Mouse (Mus musculus): Measurements from ENCODE around the gene Tex12.

The Tex12 gene

DNA sequence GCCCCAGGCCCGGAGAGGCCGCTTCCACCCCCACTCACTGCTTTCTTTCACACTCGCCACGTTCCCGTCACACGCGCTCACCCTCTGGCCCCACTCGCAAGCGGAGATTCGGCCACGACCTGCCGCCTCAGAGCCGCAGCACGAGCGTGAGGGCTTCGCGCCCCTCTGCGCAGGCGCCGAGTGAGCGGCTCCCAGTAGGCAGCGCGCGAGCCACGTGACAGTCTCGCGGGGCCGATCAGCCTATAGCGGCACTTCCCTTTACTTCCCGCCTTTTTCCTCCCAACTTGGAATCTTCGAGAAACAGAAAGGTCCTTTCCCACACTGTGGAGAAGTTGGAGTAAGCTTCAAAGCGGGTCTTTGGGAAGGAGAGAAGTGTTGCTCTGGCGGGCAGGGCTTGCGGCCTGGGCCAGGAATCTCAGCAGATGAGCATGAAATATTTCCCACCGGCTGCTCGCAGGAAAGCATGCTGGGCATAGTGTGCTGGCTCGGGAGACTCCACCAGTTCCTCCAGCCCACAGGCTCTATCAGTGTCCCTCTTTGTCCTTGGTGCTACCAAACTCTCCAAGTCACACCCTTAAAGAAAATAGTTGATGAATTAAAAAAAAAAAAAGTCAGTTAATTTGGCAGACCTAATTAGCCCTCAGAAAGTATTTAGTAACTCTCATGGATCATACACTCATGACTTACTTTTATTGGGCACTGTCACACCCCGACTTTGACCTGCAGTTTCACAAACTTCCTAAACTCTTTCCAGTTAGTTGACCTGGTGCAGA, at the start of gene Tex12:
Tex12 (minus strand) TSS at position 181 of the 773 bp plus-strand sequence.
- no peak for DNase-seq (ENCODE audit: low read depth, low spot score)

DNA sequence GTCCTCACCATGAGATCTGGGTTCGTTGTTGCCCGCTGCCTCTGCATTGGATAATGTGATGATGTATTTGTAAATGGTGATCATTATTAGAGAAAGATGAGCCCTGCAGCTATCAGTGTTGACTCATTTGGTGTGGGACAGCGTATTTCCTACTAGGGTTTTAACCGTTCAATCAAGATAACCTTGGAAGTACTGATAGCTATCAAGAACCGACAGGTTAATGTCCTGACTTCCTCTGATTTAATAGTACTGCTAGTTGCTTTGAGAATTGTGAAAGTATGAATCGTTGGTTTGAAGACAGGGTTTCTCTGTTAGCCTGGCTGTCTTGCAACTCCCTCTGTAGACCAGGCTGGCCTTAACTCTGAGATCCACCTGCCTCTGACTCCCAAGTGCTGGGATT, 43.2 kb upstream of the Tex12 start:
- no peak for DNase-seq (ENCODE audit: low read depth, low spot score)

DNA sequence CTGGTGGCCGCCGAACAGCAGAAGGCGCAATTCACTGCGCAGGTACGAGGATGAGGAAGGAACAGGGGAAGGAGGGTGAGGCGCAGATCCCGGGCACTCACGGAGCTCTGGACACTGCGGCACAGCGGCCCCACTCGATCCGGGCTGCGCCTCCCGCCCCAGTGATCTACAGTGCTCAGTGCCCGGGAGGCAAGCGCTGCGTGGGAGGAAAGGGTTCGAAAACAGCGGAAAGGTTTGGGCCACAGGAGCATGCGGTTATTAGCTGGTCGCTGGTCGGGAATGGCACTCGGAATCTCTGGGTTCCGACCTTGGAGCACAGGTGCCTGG, 42.8 kb upstream of the Tex12 start:
- DNase-seq (ENCODE audit: low read depth, low spot score) = no peak

DNA sequence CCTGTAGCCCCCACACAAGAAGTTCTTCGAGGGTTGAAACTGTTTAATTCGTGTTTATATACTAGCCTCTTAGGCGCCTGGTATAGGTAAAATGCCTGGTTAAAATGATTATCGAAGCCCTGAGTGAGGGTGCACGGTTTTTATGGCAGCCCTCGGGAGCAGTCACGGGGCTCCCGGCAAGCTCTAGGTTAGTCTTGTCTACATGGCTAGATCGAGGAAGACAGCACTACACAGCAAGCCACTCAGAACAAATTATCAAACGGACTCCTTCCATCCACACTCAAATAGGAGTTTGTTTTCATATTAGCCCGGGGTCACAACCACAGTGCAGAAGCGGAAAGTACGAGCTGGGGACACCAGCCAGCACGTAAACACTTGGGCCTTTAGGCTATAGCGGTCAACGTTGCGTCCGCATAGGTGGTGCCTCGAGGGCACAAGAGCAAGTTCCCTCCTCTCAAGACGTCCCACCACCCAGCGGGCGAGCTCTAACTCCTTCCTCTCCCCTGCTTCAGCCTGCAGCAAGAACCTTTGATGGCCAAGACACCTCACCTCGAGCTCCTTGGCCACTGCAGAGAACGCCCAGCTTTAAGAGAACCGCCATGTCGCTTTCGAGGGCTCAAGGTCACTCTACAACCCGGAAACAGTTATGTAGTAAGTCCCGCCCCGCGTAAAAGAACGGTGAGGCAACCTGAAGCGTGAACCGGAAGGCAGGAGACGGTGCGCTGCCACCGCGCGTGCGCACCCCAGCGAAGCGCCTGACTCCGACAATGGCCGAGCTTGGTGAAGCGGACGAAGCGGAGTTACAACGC, 42.3 kb upstream of the Tex12 start, which contains the start of the genes Sdhd and Timm8b:
Sdhd (minus strand) TSS at position 624 of the 809 bp plus-strand sequence.
Timm8b (plus strand) TSS at position 722 of the 809 bp plus-strand sequence.
- peak; percentile 95 for DNase-seq (ENCODE audit: low read depth, low spot score)

DNA sequence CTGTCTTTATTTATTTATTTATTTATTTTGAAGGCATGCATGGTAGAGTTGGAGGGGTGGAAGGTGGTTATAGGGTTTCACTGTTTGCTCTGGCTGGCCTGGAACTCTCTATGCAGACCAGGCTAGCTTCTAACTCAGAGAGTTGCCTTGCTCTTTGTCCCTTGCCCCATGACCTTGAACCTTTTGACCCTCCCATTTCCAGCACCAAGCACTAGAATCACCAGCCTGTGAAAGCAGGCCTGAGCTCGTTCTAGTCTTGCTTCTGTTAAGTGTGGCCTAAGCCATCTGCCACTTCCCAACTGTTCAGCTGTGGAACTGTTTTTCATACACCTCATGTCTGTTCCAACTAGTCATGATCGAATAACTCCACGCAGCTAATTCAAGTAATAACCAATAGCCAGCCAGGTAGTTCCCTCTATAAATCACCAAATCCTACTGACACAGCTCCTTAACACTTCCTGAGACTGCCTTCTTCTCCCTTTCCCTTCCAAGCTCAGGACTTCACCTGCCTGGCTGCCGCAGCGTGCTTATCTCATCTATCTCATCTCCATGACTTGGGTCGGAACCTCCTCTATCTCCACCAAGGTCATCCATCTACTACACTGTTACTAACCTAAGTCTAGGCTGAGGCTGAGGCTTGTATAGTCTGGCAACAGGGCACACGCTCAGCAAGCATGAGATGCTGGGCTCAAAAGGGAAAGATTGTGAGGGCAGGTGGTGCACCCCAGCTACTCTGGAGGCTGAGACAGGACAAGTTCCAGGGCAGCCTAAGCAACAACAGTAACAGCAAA, 41.1 kb upstream of the Tex12 start:
- no peak for DNase-seq (ENCODE audit: low read depth, low spot score)

DNA sequence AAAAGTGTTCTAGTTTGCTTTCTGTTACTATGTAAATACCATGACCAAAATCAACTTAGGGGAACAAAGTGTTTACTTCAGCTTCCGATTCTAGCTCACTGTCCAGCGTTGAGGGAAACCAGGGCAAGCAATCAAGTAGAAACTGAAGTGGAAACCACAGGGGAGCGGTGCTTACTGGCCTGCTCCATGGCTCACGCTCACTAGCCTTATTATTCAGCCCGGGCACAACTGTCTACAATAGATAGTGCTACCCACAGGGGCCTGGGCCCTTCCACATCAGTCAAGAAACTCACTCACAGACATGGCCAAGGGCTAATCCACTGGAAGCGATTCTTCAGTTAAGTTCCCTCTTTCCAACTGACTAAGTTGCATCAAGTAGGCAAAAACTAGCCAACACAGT, 40.4 kb upstream of the Tex12 start:
- DNase-seq (ENCODE audit: low read depth, low spot score) = no peak

DNA sequence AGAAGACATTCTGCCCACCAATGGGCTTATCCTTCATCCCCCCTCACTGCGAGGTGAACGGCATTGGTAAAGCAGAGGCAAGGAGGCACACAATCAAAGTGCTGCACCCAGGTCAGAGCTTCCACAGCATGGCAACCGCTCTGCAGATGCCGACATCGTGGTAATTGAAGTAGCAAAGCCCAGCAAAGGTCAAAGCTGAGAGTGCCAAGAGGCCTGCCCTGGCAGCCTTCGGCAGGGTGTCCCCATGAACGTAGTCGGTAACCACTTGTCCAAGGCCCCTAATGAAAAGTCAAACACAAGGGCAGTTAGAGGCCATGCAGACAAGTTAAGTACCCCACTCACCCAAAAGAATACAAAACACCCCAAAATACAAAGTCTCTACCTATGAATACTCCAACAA, 35.8 kb upstream of the Tex12 start:
- DNase-seq (ENCODE audit: low read depth, low spot score) = peak; percentile 64

DNA sequence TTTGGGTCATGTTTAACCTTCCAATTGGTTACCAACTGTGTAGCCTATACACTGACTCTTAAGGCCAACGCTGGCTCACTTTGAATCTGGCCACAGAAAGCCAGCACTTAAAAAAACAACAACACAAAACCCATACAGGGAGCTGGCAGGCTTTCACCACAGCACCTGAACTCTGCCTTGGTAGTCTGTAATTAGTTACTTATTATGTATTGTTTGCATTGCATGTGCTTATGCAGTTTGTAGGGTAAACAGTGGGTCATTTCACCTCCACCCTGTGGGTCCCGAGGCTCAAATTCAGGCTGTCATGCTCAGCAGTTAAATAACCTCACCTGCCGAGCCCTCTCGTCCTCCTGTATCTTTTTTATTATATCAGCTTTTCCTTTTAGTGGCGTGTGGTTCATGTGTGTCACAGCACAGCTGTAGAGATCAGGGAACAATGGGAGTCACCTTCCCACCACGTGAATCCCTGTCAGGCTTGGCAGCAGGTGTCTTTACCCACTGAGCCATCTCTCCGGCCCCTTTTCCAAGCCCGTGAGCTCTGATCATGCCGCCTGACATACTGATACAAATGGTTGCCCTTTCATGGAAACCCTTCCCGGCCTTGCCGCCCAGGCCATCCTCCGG, 33.8 kb upstream of the Tex12 start:
- DNase-seq (ENCODE audit: low read depth, low spot score) = no peak

DNA sequence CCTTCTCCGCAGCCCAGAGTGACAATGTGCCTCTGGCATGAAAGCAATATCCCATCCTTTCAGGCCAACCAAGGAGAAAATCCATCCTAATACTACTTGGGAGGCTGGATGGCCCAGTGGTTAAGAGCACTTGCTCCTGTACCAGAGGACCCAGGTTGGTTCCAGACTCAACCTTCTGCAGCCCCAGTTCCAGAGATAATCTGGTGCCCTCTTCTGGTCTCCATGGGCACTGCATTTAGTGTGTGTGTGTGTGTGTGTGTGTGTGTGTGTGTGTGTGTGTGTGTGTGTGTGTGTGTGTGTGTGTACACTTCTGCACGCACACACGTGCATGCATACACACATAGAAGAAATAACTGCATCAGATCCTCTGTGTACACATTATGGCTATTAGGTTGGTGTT, 32.4 kb upstream of the Tex12 start:
- DNase-seq (ENCODE audit: low read depth, low spot score) = no peak

DNA sequence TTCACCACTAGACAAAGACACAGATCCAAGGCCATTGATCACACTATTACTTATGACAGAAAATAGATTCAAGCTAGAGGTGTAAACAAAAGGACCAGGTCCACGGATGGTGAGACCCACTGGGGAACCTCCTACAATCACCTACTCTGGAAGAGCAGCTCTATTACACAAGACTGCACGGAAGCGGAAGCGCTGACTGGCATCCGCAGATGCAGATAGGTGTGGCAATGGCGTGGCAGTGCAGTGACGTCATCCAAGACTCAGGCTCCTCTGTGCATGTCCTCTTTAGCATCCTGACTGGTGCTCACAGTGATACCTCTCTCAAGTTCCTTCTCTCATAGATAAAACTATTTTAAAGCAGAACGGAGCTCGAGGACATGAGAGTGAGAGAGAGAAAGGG, 31.8 kb upstream of the Tex12 start:
- no peak for DNase-seq (ENCODE audit: low read depth, low spot score)

DNA sequence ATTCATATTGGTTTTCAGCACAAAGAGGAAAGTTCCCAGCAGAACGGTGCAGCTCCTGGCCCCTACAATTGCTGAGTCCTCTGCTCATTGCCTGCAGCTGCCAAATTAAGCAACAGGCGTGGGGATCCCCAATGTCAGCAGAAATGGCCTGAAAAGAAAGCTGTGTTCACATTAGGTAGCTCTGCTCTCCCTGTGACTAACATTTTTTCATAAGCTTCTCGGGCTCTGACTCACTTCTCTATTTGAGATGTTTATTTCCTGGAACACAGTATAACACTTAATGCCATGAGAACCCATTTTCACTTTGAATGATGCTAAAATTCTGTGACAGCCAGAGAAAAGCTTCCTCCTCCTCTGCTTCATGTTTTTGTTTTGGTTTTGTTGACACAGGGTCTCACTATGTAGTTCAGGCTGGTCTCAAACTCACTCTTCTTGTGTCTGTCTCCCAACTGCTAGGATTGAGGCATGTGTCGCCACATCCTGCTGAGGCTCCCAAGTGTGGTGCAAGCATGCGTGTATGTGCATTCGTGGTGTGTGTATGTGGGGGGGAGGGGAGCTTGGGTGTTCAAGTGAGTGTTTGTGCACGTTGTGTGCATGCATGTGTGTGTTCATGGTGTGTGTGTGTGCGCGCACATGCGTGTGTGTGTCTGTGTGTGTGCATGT, 29.9 kb upstream of the Tex12 start:
- peak; percentile 43 for DNase-seq (ENCODE audit: low read depth, low spot score)

DNA sequence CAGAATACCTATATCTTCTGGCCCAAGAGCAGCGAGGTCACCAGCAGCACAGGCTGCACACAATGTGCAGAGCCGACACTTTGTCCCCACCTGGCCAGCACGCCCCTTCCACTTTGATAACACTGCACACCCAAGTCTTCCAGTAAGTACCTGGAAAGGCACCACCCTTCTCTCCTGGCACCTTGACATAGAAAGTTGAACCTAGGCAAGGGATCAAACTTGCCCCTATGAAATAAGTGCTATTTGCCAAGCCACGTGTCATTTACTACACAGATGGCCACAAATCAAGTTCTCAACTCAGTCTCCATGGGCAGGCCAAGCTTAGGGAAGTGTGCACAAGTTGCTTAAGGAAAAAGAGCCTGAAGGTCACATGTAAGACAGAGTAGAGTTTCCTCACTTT, 25.8 kb upstream of the Tex12 start:
- DNase-seq (ENCODE audit: low read depth, low spot score) = no peak

DNA sequence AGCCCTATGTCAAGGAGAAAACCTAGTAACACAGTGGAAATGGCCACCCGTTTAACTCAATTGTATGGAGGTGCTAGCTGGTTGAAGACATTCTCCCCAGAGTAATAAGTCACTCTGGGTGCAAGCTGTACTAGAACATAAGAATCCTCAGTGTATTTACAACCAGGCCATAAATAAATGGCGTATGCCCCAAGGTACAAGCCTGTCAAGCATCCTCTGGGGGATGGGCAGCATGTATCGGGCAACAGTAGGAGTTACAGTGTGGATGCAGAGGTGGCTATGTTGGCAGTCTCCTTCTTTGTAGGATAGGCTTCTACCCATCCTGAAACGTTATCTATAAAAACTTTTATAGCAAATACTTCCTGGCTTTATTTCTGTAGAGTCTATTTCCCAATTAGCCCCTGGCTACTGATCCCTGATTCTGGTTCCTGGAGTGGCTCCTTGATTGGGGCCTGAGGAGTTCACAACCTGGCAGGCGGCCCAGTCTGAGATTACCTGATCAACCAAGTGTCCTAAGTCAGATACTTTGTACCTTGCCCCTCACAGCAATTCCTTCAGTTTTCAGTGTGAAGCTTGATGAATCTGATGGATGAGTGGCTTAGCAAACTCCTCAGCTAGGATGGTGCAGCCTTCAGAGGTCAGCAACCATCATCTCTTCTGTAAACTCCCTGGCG, 24.2 kb upstream of the Tex12 start:
- no peak for DNase-seq (ENCODE audit: low read depth, low spot score)

DNA sequence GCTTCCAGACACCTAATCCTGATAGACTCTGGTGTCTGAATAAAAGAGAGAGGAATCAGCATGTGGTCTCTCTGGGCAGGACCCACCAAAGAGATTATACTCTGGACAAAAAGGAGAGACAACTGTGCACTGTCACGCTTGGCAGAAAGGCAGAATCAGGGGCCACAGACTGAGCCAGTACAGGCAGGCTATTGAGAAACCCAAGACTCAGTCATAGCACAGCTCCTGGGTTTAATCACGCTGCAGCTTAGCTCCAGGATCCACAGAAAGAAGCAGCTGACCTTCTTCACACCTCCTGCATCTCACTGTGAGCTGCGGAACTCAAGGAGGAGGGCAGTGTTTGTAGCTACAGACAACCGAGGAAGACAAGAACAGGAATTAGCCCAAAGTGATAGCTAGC, 19.2 kb upstream of the Tex12 start:
- DNase-seq (ENCODE audit: low read depth, low spot score) = no peak

DNA sequence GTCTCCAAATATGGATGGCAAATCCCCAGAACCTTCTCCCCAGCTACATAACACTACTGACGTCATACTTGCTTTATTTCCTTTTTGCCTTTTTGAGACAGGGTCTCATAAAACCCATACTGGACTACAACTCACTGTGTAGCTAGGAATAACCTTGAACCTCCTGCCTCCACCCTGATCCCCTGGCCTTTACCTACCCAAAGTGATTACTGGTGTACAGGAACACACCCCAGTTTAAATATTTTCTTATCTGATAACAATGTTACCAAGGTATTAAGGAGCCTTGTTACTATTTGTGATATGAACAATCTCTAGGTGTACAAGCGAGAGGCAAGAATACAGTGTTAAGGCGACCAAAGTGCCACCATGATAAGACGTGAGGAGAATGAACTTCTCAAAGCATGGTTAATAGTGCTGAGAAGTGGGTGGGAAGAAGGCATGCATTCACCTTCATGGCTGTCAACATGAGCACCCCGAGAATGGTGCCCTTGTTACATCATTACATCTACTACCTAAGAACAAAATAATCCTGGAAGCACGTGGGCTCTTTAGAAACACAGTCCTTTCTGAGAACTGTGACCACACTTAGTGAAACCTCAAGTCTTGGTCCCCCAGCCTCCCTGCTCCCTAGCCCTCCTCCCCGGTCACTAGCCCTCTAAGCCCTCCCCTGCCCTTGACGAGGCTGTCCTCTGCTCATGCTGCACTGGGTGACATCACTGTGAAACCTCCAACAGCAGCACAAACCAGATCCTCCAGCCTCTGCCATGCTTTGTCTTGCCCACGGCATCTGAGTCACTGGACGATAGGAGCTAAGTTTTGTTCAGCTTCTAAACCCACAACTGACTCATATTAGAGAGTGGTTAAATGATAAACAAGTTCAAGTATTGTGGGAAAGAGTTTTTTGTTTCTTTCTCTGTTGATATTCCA, 8.7 kb upstream of the Tex12 start:
- DNase-seq (ENCODE audit: low read depth, low spot score) = no peak

DNA sequence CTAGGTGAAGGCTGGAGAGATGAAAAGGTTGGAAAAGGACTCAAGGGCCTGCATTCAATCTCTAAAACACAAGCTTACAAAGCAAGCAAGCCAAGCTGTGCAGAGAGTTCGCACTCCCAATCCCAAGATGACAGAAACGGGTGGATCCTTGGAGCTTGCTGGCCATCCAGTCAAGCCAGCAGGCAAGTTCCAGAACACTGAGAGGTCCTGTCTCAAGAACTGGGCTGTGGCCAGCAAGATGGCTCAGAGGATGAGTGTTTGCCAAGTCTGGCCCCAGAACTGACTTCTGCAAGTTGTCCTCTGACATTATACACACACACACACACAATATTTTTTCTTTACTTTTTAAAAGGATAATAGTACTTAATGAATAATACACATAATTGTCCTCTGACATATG, 6.8 kb upstream of the Tex12 start:
- peak; percentile 62 for DNase-seq (ENCODE audit: low read depth, low spot score)

DNA sequence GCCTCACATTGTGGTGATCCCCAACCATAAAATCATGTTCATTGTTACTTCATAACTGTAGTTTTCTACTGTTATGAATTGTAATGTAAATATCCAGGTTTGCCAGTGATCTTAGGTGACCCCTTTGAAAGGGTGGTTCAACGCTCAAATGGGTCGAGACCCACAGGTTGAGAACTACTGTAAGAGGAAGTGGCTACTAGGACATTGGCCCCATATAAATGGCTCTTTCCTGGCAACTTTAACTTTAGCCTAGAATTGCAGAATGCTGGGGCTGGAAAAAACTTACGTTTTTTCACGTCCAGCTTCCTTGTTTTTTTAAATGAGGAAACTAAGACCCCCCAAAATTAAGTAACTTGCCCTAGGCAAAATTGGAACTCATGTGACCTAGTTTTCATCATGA, 6.2 kb upstream of the Tex12 start:
- DNase-seq (ENCODE audit: low read depth, low spot score) = no peak

DNA sequence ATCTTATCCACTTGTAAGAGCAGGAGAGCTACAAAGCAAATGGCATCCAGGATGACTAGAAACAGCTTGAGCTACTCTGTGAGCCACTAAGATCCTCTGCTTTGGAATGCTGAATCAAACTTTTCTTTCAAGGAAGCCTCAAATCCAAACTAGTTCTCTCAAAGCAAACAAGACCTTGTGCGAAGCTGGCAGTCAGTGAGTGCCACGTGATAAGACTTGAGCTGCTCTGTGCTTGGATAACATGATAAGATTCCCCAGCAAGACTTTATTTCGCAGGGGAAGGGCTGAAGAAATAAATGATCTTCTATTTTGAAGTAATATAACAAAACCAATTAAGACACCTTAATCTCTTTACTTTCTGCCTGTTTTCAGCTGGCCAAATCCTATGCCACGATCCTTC, 4.8 kb upstream of the Tex12 start:
- no peak for DNase-seq (ENCODE audit: low read depth, low spot score)

DNA sequence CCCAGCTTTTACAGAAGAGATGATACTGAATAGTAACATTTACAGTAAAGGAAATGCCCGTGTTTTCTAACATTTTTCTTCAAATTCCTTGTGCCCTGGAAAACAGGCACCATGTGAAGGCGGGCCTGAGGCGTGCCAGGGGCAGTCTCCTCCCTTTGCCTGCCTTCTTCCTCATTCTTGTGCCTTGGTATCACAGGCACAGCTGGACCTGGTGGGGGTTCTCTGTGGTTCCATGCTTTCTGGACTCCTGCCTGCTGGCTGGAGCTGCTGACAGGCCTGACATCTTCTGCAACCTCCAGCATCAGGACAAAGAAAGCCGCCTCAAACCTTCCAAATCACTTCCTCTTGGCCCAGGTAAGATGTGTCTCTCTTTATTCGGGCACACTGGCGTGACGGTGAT, 4.0 kb upstream of the Tex12 start:
- DNase-seq (ENCODE audit: low read depth, low spot score) = no peak

DNA sequence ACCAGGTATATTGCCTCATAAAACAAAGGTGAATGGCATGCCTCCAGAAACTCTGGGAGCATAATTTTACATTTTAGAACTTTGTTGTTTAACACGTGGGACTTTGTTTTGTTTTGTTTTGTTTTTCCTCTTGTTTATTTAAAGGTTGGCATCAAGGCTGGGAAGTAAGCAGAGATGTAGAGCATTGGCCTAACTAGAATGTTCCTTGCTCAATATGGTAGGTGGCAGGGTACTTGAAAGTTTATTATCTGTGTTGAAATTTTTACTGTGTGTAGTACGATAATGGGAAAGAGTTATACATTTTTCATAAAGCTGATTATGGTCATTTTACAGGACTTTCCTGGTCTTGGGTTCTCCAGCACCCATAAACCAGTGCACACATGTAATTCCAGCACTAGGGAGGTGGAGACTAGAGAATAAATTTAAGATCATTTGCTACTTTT, 814 bp upstream of the Tex12 start:
- DNase-seq (ENCODE audit: low read depth, low spot score) = no peak
